Comparison of ENCODE assay signal across 14 mouse cellular contexts in genomic region chr13:45537110-45537509, GRCm38 (mm10). TPM values are rescaled to one million over a fixed set of nuclear protein-coding genes. Genes with fewer than 3 reads are reported as not detected.
DNase-seq lines count a peak whose midpoint lies in the region; ATAC-seq and TF ChIP-seq lines count a peak whose summit lies in the region.
"Had no signal": no experiment of that assay in that cellular context is flagged by ENCODE, and none has a peak within 500 bp of the region (broad histone marks: within the 10 kb centered on the region; RNA-seq: fewer than 3 reads in every experiment).

No protein-coding gene starts in this region.

- H3K4me1 ChIP-seq in heart, adult 2 months (ENCODE audit: control insufficient read depth, insufficient read depth, low read length): peaks cover 11% of the 10 kb centered on the region
- H3K4me1 ChIP-seq in heart, postnatal 0 days (ENCODE audit: control insufficient read depth, insufficient read depth): peaks cover 38% of the 10 kb centered on the region
- H3K4me1 ChIP-seq in lung, postnatal 0 days (ENCODE audit: insufficient read depth, low read depth, low read length): peaks cover 4% of the 10 kb centered on the region; the same call in 1 of the 2 replicates
- peaks cover 11% of the 10 kb centered on the region for H3K4me1 ChIP-seq in hindbrain, embryonic 13.5 days (replicated peaks)
- peaks cover 19% of the 10 kb centered on the region for H3K4me1 ChIP-seq in embryonic facial prominence, embryonic 10.5 days
- H3K4me1 ChIP-seq in midbrain, embryonic 16.5 days (ENCODE audit: control insufficient read depth, insufficient read depth, low read length): 0 out of 2 replicates have a peak, but pooled peaks cover 2% of the 10 kb centered on the region

- peak; percentile 73 for ATAC-seq in heart, postnatal 0 days (ENCODE audit: insufficient read depth, low read depth)
- ATAC-seq in lung, postnatal 0 days: peak; percentile 92
- ATAC-seq in hindbrain, embryonic 13.5 days (ENCODE audit: low FRiP score): no peak
- ATAC-seq in midbrain, embryonic 16.5 days: no peak
- ATAC-seq: midbrain, embryonic 13.5 days had no signal

- no peaks in the 10 kb centered on the region for H3K27me3 ChIP-seq in heart, adult 2 months (ENCODE audit: control insufficient read depth, insufficient read depth, low read length)
- no peaks in the 10 kb centered on the region for H3K27me3 ChIP-seq in heart, postnatal 0 days (ENCODE audit: control insufficient read depth, insufficient read depth, low read length)
- H3K27me3 ChIP-seq in lung, postnatal 0 days (replicated peaks; ENCODE audit: insufficient read depth, low read length): no peaks in the 10 kb centered on the region
- no peaks in the 10 kb centered on the region for H3K27me3 ChIP-seq in hindbrain, embryonic 13.5 days
- no peaks in the 10 kb centered on the region for H3K27me3 ChIP-seq in embryonic facial prominence, embryonic 10.5 days (replicated peaks; ENCODE audit: low read depth, poor library complexity, severe bottlenecking)
- no peaks in the 10 kb centered on the region for H3K27me3 ChIP-seq in midbrain, embryonic 16.5 days (ENCODE audit: control insufficient read depth, insufficient read depth, low read depth, low read length)
- H3K27me3 ChIP-seq: CH12.LX; midbrain, embryonic 13.5 days; stomach, embryonic 15.5 days had no signal

- WGBS in heart, adult 2 months: 26% methylated on average over 9 of the region's 9 CpGs
- WGBS in heart, postnatal 0 days: 22% methylated on average over 9 of the region's 9 CpGs
- 44% methylated on average over 9 of the region's 9 CpGs for WGBS in lung, postnatal 0 days
- 83% methylated on average over 9 of the region's 9 CpGs for WGBS in hindbrain, embryonic 13.5 days
- 85% methylated on average over 9 of the region's 9 CpGs for WGBS in embryonic facial prominence, embryonic 10.5 days
- 84% methylated on average over 9 of the region's 9 CpGs for WGBS in midbrain, embryonic 16.5 days

- H3K9ac ChIP-seq in heart, adult 2 months (ENCODE audit: low read depth, low read length): no peak overlapping the region
- no peak overlapping the region for H3K9ac ChIP-seq in heart, postnatal 0 days (replicated peaks; ENCODE audit: low read depth, low read length)
- H3K9ac ChIP-seq in lung, postnatal 0 days (replicated peaks; ENCODE audit: low read depth): no peak overlapping the region
- no peak overlapping the region for H3K9ac ChIP-seq in hindbrain, embryonic 13.5 days
- H3K9ac ChIP-seq in midbrain, embryonic 16.5 days (ENCODE audit: low read depth, low read length): no peak overlapping the region
- H3K9ac ChIP-seq: liver, embryonic 14.5 days; midbrain, embryonic 13.5 days; stomach, embryonic 15.5 days had no signal

- no peak overlapping the region for H3K4me3 ChIP-seq in heart, adult 2 months
- no peak overlapping the region for H3K4me3 ChIP-seq in heart, postnatal 0 days (ENCODE audit: low read depth, low read length)
- no peak overlapping the region for H3K4me3 ChIP-seq in lung, postnatal 0 days (ENCODE audit: low read depth, low read length)
- no peak overlapping the region for H3K4me3 ChIP-seq in hindbrain, embryonic 13.5 days
- no peak overlapping the region for H3K4me3 ChIP-seq in embryonic facial prominence, embryonic 10.5 days
- no peak overlapping the region for H3K4me3 ChIP-seq in midbrain, embryonic 16.5 days (ENCODE audit: low read depth, low read length)
- H3K4me3 ChIP-seq: midbrain, embryonic 13.5 days; stomach, embryonic 15.5 days had no signal

- peaks cover 6% of the 10 kb centered on the region; the same call in 1 of the 2 replicates for H3K36me3 ChIP-seq in heart, adult 2 months (ENCODE audit: control insufficient read depth, insufficient read depth, low read length)
- peaks cover 37% of the 10 kb centered on the region for H3K36me3 ChIP-seq in heart, postnatal 0 days (replicated peaks; ENCODE audit: control insufficient read depth, insufficient read depth, low read length)
- no peaks in the 10 kb centered on the region for H3K36me3 ChIP-seq in lung, postnatal 0 days (ENCODE audit: insufficient read depth, low read length)
- peaks cover 20% of the 10 kb centered on the region; the same call in 1 of the 2 replicates for H3K36me3 ChIP-seq in hindbrain, embryonic 13.5 days
- no peaks in the 10 kb centered on the region for H3K36me3 ChIP-seq in embryonic facial prominence, embryonic 10.5 days (replicated peaks)
- no peaks in the 10 kb centered on the region for H3K36me3 ChIP-seq in midbrain, embryonic 16.5 days (ENCODE audit: control insufficient read depth, insufficient read depth, low read length)
- H3K36me3 ChIP-seq: stomach, embryonic 15.5 days had no signal

- no peaks in the 10 kb centered on the region for H3K79me2 ChIP-seq in heart, adult 2 months (replicated peaks; ENCODE audit: control insufficient read depth, insufficient read depth, low read length)

- H3K4me2 ChIP-seq in heart, postnatal 0 days (ENCODE audit: low read depth, low read length): no peak overlapping the region
- no peak overlapping the region for H3K4me2 ChIP-seq in lung, postnatal 0 days (replicated peaks; ENCODE audit: low read depth, low read length)
- H3K4me2 ChIP-seq in hindbrain, embryonic 13.5 days: no peak overlapping the region
- no peak overlapping the region for H3K4me2 ChIP-seq in midbrain, embryonic 16.5 days (ENCODE audit: low read length)
- H3K4me2 ChIP-seq: midbrain, embryonic 13.5 days; stomach, embryonic 15.5 days had no signal

- TF ChIP-seq POLR2A in heart, adult 2 months (IDR thresholded peaks at IDR 0.05; ENCODE audit: insufficient read depth, low read depth, low read length): no peak

- TF ChIP-seq EP300 in heart, adult 2 months (IDR thresholded peaks at IDR 0.05; ENCODE audit: insufficient read depth, low read depth, low read length): peak; percentile 71; the same call in 1 of the 2 replicates
- peak; percentile 76 for TF ChIP-seq EP300 in heart, postnatal 0 days (IDR thresholded peaks at IDR 0.05; ENCODE audit: low read depth)
- TF ChIP-seq EP300 in lung, postnatal 0 days (IDR thresholded peaks at IDR 0.05): peak; percentile 81

- TF ChIP-seq CTCF in heart, adult 2 months (IDR thresholded peaks at IDR 0.05): no peak
- TF ChIP-seq CTCF in heart, postnatal 0 days (IDR thresholded peaks at IDR 0.05; ENCODE audit: low read depth): no peak
- TF ChIP-seq CTCF in lung, postnatal 0 days (IDR thresholded peaks at IDR 0.05): no peak

- intact Hi-C loops in gastrocnemius, postnatal 14 days (cut with DNase I; ENCODE audit: low total_unique reads): no loop called here
- intact Hi-C loops in heart, adult 2 months (cut with DNase I): no loop called here

- H3K9me3 ChIP-seq in heart, postnatal 0 days (replicated peaks; ENCODE audit: control insufficient read depth, low read length): no peaks in the 10 kb centered on the region
- no peaks in the 10 kb centered on the region for H3K9me3 ChIP-seq in lung, postnatal 0 days (ENCODE audit: low read length)
- no peaks in the 10 kb centered on the region for H3K9me3 ChIP-seq in hindbrain, embryonic 13.5 days
- no peaks in the 10 kb centered on the region; the same call in 1 of the 2 replicates for H3K9me3 ChIP-seq in embryonic facial prominence, embryonic 10.5 days
- H3K9me3 ChIP-seq in midbrain, embryonic 16.5 days (replicated peaks; ENCODE audit: control insufficient read depth, low read length, poor library complexity, severe bottlenecking): no peaks in the 10 kb centered on the region
- H3K9me3 ChIP-seq: midbrain, embryonic 13.5 days; stomach, embryonic 15.5 days had no signal

- peak overlapping the region; percentile 77 for H3K27ac ChIP-seq in heart, adult 2 months
- peak overlapping the region; percentile 92 for H3K27ac ChIP-seq in heart, postnatal 0 days (ENCODE audit: low read depth)
- H3K27ac ChIP-seq in lung, postnatal 0 days (ENCODE audit: low read length): peak overlapping the region; percentile 61
- H3K27ac ChIP-seq in hindbrain, embryonic 13.5 days: no peak overlapping the region
- no peak overlapping the region for H3K27ac ChIP-seq in embryonic facial prominence, embryonic 10.5 days (replicated peaks)
- H3K27ac ChIP-seq in midbrain, embryonic 16.5 days (ENCODE audit: low read length): no peak overlapping the region
- H3K27ac ChIP-seq: liver, embryonic 14.5 days; midbrain, embryonic 13.5 days; stomach, embryonic 15.5 days had no signal

- peak; percentile 78 for DNase-seq in gastrocnemius, adult 18-20 months (ENCODE audit: low spot score)
- DNase-seq in gastrocnemius, postnatal 14 days: no peak
- DNase-seq in heart, adult 2 months: peak in 1 of 2 experiments; percentile 70
- peak; percentile 91 for DNase-seq in heart, postnatal 0 days (ENCODE audit: low spot score)
- peak; percentile 94 for DNase-seq in lung, postnatal 0 days (ENCODE audit: low spot score)
- DNase-seq in embryonic facial prominence, embryonic 10.5 days (ENCODE audit: low spot score): no peak
- DNase-seq: cerebellum, adult 11 months; kidney, adult 9 months had no signal

RNA-seq across cellular contexts. Expression of gene Gmpr, which starts 29.9 kb away (rescaled TPM):
- 100 to 1,000 TPM; 180 to 190 TPM for total RNA-seq in gastrocnemius, adult 18-20 months (2021)
- 100 to 1,000 TPM; 135 to 147 TPM for total RNA-seq in gastrocnemius, postnatal 14 days (2021)
- total RNA-seq in heart, adult 2 months (2021): 100 to 1,000 TPM; 139 to 158 TPM
- polyA plus RNA-seq in heart, adult 2 months (2012; rRNA removed): 171 and 198 TPM in 2 replicates
- total RNA-seq in heart, postnatal 0 days (2014; rRNA removed; ENCODE audit: low replicate concordance): 195 TPM in 2 replicates
- 282 and 284 TPM in 2 replicates for polyA plus RNA-seq in heart, postnatal 0 days (2015; fragmentation: Nextera tagmentation; extraction: Ambion mirVana)
- 23.8 and 26.0 TPM in 2 replicates for polyA plus RNA-seq in lung, postnatal 0 days (2015; fragmentation: Nextera tagmentation; extraction: Ambion mirVana)
- polyA plus RNA-seq in hindbrain, embryonic 13.5 days (2015; fragmentation: Nextera tagmentation; extraction: Ambion mirVana): 31.6 and 35.1 TPM in 2 replicates
- polyA plus RNA-seq in embryonic facial prominence, embryonic 10.5 days (2016; fragmentation: Nextera tagmentation; extraction: Ambion mirVana): 22.5 and 25.6 TPM in 2 replicates
- polyA plus RNA-seq in midbrain, embryonic 16.5 days (2015; fragmentation: Nextera tagmentation; extraction: Ambion mirVana): 25.0 and 33.8 TPM in 2 replicates

Comparison
In these comparisons a context has a peak if more than half of its experiments do, and no peak if none do; other contexts are left out.
1. DNase-seq: peak in gastrocnemius, adult 18-20 months (single experiment), heart, postnatal 0 days (single experiment) and lung, postnatal 0 days (single experiment); none in gastrocnemius, postnatal 14 days (single experiment) and embryonic facial prominence, embryonic 10.5 days (single experiment).
2. H3K27ac ChIP-seq: peak in heart, adult 2 months (single experiment), heart, postnatal 0 days (single experiment) and lung, postnatal 0 days (single experiment); none in hindbrain, embryonic 13.5 days (single experiment), embryonic facial prominence, embryonic 10.5 days (single experiment) and midbrain, embryonic 16.5 days (single experiment).
3. ATAC-seq: peak in heart, postnatal 0 days (single experiment) and lung, postnatal 0 days (single experiment); none in hindbrain, embryonic 13.5 days (single experiment) and midbrain, embryonic 16.5 days (single experiment).